Mouse (Mus musculus): ENCODE measurements around the gene Bsg.

DNA sequence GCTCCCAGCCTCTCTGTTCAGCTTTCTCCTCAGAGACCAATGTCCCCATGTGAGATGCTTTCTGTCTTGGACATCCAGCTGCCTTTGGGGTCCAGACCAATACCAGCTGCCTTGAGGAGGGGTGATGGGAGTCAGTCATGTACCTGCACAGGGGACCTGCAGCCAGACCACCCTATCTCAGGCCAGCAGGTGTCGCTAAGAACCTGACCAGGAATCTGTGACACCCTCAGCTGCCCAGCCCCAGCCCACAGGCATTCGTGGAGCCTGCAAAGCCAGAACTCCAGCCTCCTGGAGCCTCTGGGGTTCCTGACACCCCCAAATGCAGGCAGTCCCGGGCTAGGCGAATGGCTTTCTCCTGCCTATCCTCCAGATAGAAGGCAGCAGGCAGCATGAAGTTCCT, 45.5 kb upstream of the Bsg start:
- TF ChIP-seq EP300 (IDR thresholded peaks at IDR 0.05; ENCODE audit: low read depth in 1 of 2, low read length in 2 of 2): no peak
- TF ChIP-seq CTCF (IDR thresholded peaks at IDR 0.05 in 2 of 3, conservative IDR thresholded peaks at IDR 0.05 in 1 of 3; ENCODE audit: control insufficient read depth in 1 of 3, insufficient read depth in 1 of 3, low read depth in 2 of 3, low read length in 3 of 3, poor library complexity in 1 of 3, severe bottlenecking in 1 of 3): peak in 2 of 3 experiments; percentile 48 to 59; a peak in 4 of 6 replicates
- TF ChIP-seq NELFE (IDR thresholded peaks at IDR 0.05; ENCODE audit: low read depth, low read length): no peak
- TF ChIP-seq GATA1 (IDR thresholded peaks at IDR 0.05; ENCODE audit: low read depth, low read length): no peak
- TF ChIP-seq POLR2A (IDR thresholded peaks at IDR 0.05; ENCODE audit: control insufficient read depth in 1 of 2, insufficient read depth in 1 of 2, low read depth in 1 of 2, low read length in 2 of 2, poor library complexity in 1 of 2): no peak
- no peak for TF ChIP-seq MXI1 (IDR thresholded peaks at IDR 0.05; ENCODE audit: low read depth, low read length)
- TF ChIP-seq MEF2A (IDR thresholded peaks at IDR 0.05; ENCODE audit: extremely low read depth, insufficient replicate concordance, low read depth, low read length, poor library complexity, severe bottlenecking): no peak
- no peak for TF ChIP-seq TAL1 (IDR thresholded peaks at IDR 0.05; ENCODE audit: low read length)
- no peak for TF ChIP-seq ZKSCAN1 (IDR thresholded peaks at IDR 0.05; ENCODE audit: low read depth, low read length)
- TF ChIP-seq JUND (IDR thresholded peaks at IDR 0.05; ENCODE audit: low read depth, low read length): no peak
- TF ChIP-seq ZNF384 (IDR thresholded peaks at IDR 0.05; ENCODE audit: low read depth, low read length): no peak
